Comparison of ENCODE assay signal across 26 mouse cellular contexts in genomic region chr6:125264219-125264618, GRCm38 (mm10). TPM values are rescaled to one million over a fixed set of nuclear protein-coding genes. Genes with fewer than 3 reads are reported as not detected.
DNase-seq lines count a peak whose midpoint lies in the region; TF ChIP-seq lines count a peak whose summit lies in the region.
"Had no signal": no experiment of that assay in that cellular context is flagged by ENCODE, and none has a peak within 500 bp of the region (broad histone marks: within the 10 kb centered on the region; RNA-seq: fewer than 3 reads in every experiment).

No protein-coding gene starts in this region.

- no peak for TF ChIP-seq CTCF in spleen, adult 2 months (IDR thresholded peaks at IDR 0.05; ENCODE audit: extremely low read depth, insufficient read depth, insufficient read length, insufficient replicate concordance)

- H3K36me3 ChIP-seq in spleen, adult 2 months (ENCODE audit: control insufficient read depth, insufficient read depth, low read length) = no peaks in the 10 kb centered on the region
- H3K36me3 ChIP-seq: embryonic facial prominence, embryonic 10.5 days; embryonic facial prominence, embryonic 12.5 days; forebrain, embryonic 15.5 days; G1E had no signal

- no peaks in the 10 kb centered on the region for H3K27me3 ChIP-seq in spleen, adult 2 months (ENCODE audit: control insufficient read depth, insufficient read depth, low read length)
- H3K27me3 ChIP-seq: embryonic facial prominence, embryonic 12.5 days; forebrain, embryonic 13.5 days; forebrain, embryonic 15.5 days; Patski had no signal

- no peak for DNase-seq in spleen, adult 2 months (ENCODE audit: low read depth in 1 of 2, low spot score in 2 of 2)
- no peak for DNase-seq in spleen, postnatal 10 days (ENCODE audit: low spot score in 2 of 2)
- DNase-seq in CD4-positive helper T cell, adult 2 months (ENCODE audit: low read depth, low spot score) = peak; percentile 51
- DNase-seq in induced T-regulatory cell, adult 2 months (ENCODE audit: low read depth) = peak; percentile 76
- DNase-seq in gastrocnemius, adult 8-10 months (ENCODE audit: low spot score in 2 of 2) = no peak
- DNase-seq in left cerebral cortex, adult 8-10 months (ENCODE audit: low spot score in 2 of 2) = no peak
- DNase-seq: adrenal gland, adult 8-10 months; adrenal gland, postnatal 14 days; adrenal gland, postnatal 36 days; cerebellum, adult 11-12 months; cerebellum, adult 2 months; cerebellum, adult 9-10 months; cerebellum, postnatal 10 days; cerebellum, postnatal 25 days; forebrain, postnatal 0 days had no signal

- no peak overlapping the region for H3K4me3 ChIP-seq in spleen, adult 2 months (ENCODE audit: extremely low read depth, insufficient read depth, insufficient read length)
- H3K4me3 ChIP-seq: embryonic facial prominence, embryonic 10.5 days; embryonic facial prominence, embryonic 12.5 days; forebrain, embryonic 13.5 days; forebrain, embryonic 15.5 days had no signal

- peak overlapping the region; percentile 33; the same call in 1 of the 2 replicates for H3K27ac ChIP-seq in spleen, adult 2 months (ENCODE audit: insufficient read depth, low read length)
- H3K27ac ChIP-seq: embryonic facial prominence, embryonic 10.5 days; embryonic facial prominence, embryonic 12.5 days; forebrain, embryonic 13.5 days; forebrain, embryonic 15.5 days had no signal

- TF ChIP-seq POLR2A in spleen, adult 2 months (IDR thresholded peaks at IDR 0.05; ENCODE audit: low read depth, low read length) = no peak

- 73% methylated on average over 9 of the region's 9 CpGs for WGBS in spleen, adult 2 months

- H3K4me1 ChIP-seq in spleen, adult 2 months (ENCODE audit: control insufficient read depth, insufficient read depth, insufficient read length) = peaks cover 2% of the 10 kb centered on the region; the same call in 1 of the 2 replicates
- H3K4me1 ChIP-seq: embryonic facial prominence, embryonic 10.5 days; embryonic facial prominence, embryonic 12.5 days; forebrain, embryonic 13.5 days; forebrain, embryonic 15.5 days had no signal

RNA-seq across cellular contexts. Expression of gene Tuba3a, which starts 21.6 kb away (rescaled TPM):
- polyA plus RNA-seq in spleen, adult 2 months (2012; rRNA removed) = not detected in 2 replicates
- not detected for total RNA-seq in gastrocnemius, adult 8-10 months (2022)
- total RNA-seq in left cerebral cortex, adult 8-10 months (2022) = not detected
- total RNA-seq: adrenal gland, adult 18-20 months; adrenal gland, adult 8-10 months; adrenal gland, postnatal 14 days; adrenal gland, postnatal 36 days; CH12.LX; forebrain, postnatal 0 days; G1E had no signal
- polyA plus RNA-seq: cerebellum, adult 2 months; cortical plate, adult 2 months; forebrain, embryonic 11.5 days; forebrain, embryonic 13.5 days; forebrain, embryonic 15.5 days; forebrain, postnatal 0 days; G1E; Patski had no signal

RNA-seq across cellular contexts. Expression of gene Cd27, which starts 27.4 kb away (rescaled TPM):
- 87.3 and 98.7 TPM in 2 replicates for polyA plus RNA-seq in spleen, adult 2 months (2012; rRNA removed)
- under 1 TPM in 2 of 4 experiments, not detected in 2; 0.36 to 0.53 TPM for total RNA-seq in gastrocnemius, adult 8-10 months (2022)
- under 1 TPM in 1 of 4 experiments, not detected in 3; 0.32 TPM for total RNA-seq in left cerebral cortex, adult 8-10 months (2022)
- total RNA-seq: CH12.LX; forebrain, postnatal 0 days had no signal
- polyA plus RNA-seq: cerebellum, adult 2 months; cortical plate, adult 2 months; G1E had no signal

RNA-seq across cellular contexts. Expression of gene Tapbpl, which starts 32.6 kb away (rescaled TPM):
- polyA plus RNA-seq in spleen, adult 2 months (2012; rRNA removed) = 24.4 and 38.0 TPM in 2 replicates
- total RNA-seq in gastrocnemius, adult 8-10 months (2022) = 1 to 10 TPM; 1.6 to 2.3 (median 2.0) TPM
- total RNA-seq in left cerebral cortex, adult 8-10 months (2022) = 1 to 10 TPM; 4.3 to 7.0 (median 6.4) TPM

RNA-seq across cellular contexts. Expression of gene Vamp1, which starts 48.9 kb away (rescaled TPM):
- 41.7 and 46.8 TPM in 2 replicates for polyA plus RNA-seq in spleen, adult 2 months (2012; rRNA removed)
- 10 to 100 TPM; 15.1 to 16.8 (median 15.5) TPM for total RNA-seq in gastrocnemius, adult 8-10 months (2022)
- 100 to 1,000 TPM; 127 to 156 (median 131) TPM for total RNA-seq in left cerebral cortex, adult 8-10 months (2022)

RNA-seq across cellular contexts. Expression of gene Ltbr, which starts 49.5 kb away (rescaled TPM):
- polyA plus RNA-seq in spleen, adult 2 months (2012; rRNA removed) = 22.8 and 24.5 TPM in 2 replicates
- 10 to 100 TPM; 14.7 to 19.7 (median 19.3) TPM for total RNA-seq in gastrocnemius, adult 8-10 months (2022)
- 10 to 100 TPM in 2 of 4 experiments, 1 to 10 TPM in 2; 7.7 to 11.9 (median 10.3) TPM for total RNA-seq in left cerebral cortex, adult 8-10 months (2022)
- total RNA-seq: CH12.LX, G1E had no signal
- polyA plus RNA-seq: activated CD4-positive, CD25-positive, alpha-beta regulatory T cell, adult 4 months; G1E had no signal

Comparison
In these comparisons a context has a peak if more than half of its experiments do, and no peak if none do; other contexts are left out.
1. DNase-seq: peak in CD4-positive helper T cell, adult 2 months (single experiment) and induced T-regulatory cell, adult 2 months (single experiment); none in spleen, adult 2 months (0 of 2), spleen, postnatal 10 days (0 of 2), gastrocnemius, adult 8-10 months (0 of 2) and left cerebral cortex, adult 8-10 months (0 of 2).